Mouse (Mus musculus) left cerebral cortex, postnatal 4 days (tissue): ENCODE measurements around the gene Adarb2. TPM values are rescaled to one million over a fixed set of nuclear protein-coding genes. Genes with fewer than 3 reads are reported as not detected.

ENCODE experiments used
- DNase-seq: peaks from one replicate; pipeline ENCODE4 v3.0.0-alpha.2; 2022
- intact Hi-C: fragments of 180-260 bp; cut with DNase I; formaldehyde crosslinking; loops from one replicate; pipeline ENCODE4 v1.15.1; 2025
- total RNA-seq, 2 experiments: library from RNA; stranded (reverse); gene quantifications; 2 replicates each; pipeline ENCODE4 v1.2.3; 2021

Adarb2 gene
- 10 to 100 TPM; 38.7 to 40.0 TPM for total RNA-seq

- intact Hi-C loops = no loop called here
- DNase-seq = peak; percentile 72
Measured at GRCm38 (mm10) chr13:8202681-8203476, at the start of gene Adarb2. Gene Adarb2, plus strand, starts transcription at chr13:8202866.

GRCm38 (mm10) chr13:8173800-8174199 lies 28.9 kb upstream of the Adarb2 start:
- intact Hi-C loops = loop anchor here (10.0 kb wide), 1 partner anchor 1339 kb away; no protein-coding TSS in a partner anchor
- peak; percentile 8 for DNase-seq

GRCm38 (mm10) chr13:8191977-8192376 lies 10.7 kb upstream of the Adarb2 start:
- DNase-seq = no peak
- intact Hi-C loops = no loop called here

DNA sequence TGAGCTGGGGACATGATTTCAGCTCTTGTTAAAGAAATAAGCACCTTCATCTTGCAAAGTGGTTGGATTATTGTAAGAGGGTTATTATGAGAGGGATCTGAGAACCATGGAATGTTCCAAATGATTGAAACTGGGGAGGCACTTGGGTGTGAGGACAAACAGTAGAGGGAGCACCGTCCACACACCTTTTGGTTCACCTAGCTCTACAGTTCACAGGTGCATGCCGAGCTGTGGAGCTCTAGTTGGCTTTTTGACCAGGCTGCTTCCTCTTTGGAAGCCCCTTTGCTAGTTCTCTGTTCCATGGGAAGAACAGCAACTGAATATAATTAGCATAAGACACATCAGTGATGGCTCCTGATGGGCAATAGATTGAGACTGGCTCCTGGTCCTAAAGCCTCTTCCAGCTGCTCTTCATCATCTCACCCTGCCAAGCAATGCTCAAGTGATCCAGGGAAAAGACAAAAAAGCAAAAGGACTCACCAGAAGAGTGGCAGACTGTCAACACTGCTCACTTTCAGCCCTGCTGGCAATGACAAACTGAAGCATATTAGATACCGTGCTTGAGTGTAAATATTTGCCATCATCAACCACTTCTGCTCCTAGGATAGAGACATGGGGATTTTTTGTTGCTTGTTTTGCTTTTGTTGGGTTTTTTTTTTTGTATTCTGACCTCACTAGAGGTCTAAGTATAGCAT lies 3.3 kb upstream of the Adarb2 start:
- intact Hi-C loops = no loop called here
- no peak for DNase-seq

GRCm38 (mm10) chr13:8203477-8203813 lies 779 bp downstream of the Adarb2 start:
- intact Hi-C loops = no loop called here
- DNase-seq = peak; percentile 74

- DNase-seq = peak; percentile 61
- intact Hi-C loops = no loop called here
Measured at GRCm38 (mm10) chr13:8207337-8207736, 4.7 kb downstream of the Adarb2 start.

DNA sequence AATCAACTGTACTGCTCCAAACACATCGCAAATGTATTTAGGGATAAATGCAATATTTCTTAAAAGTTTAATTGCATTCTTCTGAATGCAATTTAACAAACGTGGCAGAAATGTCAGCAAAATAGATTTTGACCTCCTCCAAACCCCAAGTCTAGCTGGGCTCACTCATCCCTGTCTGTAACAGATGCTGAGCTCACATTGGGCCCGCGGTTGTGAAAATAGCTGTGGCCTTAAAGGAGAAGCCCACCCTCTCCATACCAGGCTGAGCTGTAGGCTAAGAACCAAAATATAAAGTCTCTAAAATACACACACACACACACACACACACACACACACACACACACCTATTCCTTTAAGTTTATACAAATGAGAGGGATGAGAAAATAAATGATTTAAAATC lies 8.1 kb downstream of the Adarb2 start:
- DNase-seq = peak; percentile 51
- intact Hi-C loops = no loop called here

GRCm38 (mm10) chr13:8238871-8239270 lies 36.2 kb downstream of the Adarb2 start:
- peak; percentile 10 for DNase-seq
- intact Hi-C loops = no loop called here

- intact Hi-C loops = no loop called here
- no peak for DNase-seq
Measured at GRCm38 (mm10) chr13:8248016-8248667, 45.5 kb downstream of the Adarb2 start.

DNA sequence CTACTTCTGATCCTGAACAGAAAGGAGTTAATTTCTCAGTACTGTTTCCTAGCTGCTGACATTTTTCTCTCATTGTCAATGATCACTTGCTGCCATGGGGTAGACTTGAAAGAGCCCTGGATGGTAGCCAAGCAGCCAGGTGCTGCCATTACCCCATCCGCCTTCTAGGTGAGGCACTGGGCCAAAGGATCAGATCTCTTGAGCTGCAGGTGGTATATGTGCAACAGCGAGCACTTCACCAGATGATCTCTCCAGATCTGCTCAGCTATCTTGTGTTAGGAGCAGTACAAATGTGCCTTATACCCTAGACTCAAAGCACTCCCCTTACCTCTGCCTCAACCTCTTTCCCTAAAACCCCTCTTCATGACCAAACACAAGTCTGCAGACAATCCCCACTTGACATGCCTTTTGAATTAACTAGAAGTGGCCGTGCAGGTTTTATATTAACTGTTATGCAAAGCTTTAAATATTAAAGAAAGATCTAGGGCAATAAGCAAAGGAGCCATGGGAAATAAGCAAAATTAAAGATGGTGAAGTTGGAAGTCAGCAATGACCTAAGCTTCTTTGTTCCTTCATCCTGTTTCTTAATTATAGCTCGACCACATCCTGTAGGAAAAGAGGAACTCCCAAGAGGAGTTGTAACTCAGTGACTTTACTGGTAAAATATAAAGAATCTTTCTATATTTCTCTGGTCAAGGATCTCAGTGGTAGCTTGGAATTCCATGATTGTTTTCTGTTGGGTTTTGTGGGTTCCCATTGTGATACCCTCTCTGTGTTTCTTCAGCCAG lies 69.7 kb downstream of the Adarb2 start:
- peak; percentile 86 for DNase-seq
- intact Hi-C loops = no loop called here

DNA sequence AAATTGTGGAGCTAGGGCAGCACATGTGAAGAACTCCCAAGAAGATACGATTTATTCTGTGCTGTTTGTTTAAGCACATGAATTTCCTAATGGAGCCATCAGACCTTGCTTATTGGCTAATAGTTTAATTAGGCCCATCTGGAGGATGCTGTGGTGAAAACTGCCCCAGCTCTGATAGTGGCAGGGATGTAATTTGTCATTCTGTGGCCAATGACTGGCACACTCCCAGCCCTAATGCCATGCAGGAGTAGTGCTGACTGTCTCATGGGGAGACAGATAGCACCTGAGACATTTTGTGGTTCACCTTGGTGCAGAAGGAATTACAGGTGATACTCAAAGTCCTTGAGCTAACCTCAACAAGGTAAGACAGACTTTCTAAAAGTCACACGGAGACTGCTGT lies 80.5 kb downstream of the Adarb2 start:
- intact Hi-C loops = no loop called here

DNA sequence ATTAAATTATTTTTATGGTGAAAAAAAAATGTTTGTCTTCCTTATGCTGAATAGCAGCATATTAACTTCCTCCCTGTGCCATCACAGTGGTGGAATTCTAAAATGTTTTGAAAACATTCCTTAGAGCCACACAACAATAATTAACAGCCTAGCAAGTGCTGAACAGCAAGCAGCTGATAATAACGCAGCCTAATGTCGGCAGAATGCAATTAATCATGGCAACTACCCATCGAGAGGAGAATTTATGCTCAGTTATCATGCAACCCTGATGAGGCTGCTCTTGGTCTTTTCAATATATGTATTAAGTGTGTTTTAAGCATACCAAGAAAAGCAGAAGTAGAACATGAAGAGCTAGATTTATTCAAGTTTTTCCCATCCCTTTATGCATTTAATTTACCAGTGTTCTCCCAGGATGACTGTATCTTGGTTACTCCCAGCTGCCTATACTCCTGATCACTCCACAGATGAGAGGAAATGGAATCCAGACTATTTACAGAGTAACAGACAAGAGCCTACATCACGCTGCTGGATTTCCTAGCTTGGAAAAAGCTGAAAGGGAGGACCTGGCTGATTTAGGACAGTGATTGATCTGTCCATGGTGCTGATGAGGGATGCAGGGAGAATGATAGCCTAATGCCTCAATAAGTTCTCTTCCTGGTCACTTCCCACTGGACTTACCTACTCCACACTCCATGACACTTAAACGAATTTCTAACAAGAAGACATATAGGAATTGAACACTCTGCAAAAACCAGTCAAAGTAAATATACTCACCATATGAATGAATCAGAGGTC lies 113.9 kb downstream of the Adarb2 start:
- DNase-seq = no peak
- intact Hi-C loops = no loop called here

More for the DNA sequence above, 80.5 kb downstream of the Adarb2 start:
- DNase-seq = peak; percentile 5

GRCm38 (mm10) chr13:8333589-8334455 lies 131.2 kb downstream of the Adarb2 start:
- DNase-seq = no peak
- intact Hi-C loops = no loop called here

DNA sequence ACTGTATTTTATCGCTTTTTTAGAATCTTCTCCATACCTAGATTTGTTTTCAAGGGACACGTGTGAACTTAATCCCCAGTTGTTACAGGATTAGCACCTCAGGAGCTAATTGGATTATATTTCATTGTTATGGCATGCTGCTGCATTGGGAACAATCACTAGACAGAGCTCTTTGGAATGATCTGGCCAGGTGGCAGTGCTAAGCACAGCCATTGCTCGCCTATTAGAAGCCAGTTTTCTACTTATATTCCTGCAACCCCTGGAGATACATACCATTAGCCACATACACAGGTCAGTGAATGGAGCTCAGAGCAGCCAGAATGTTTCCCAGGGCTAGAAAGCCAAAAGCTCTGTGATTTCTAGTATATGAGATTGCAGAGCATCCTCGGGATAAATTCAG lies 131.9 kb downstream of the Adarb2 start:
- intact Hi-C loops = no loop called here
- DNase-seq = no peak

GRCm38 (mm10) chr13:8341086-8341807 lies 138.6 kb downstream of the Adarb2 start:
- intact Hi-C loops = no loop called here

GRCm38 (mm10) chr13:8347147-8347546 lies 144.5 kb downstream of the Adarb2 start:
- intact Hi-C loops = no loop called here
- DNase-seq = peak; percentile 46

More at GRCm38 (mm10) chr13:8341086-8341807, 138.6 kb downstream of the Adarb2 start:
- peak; percentile 16 for DNase-seq

DNA sequence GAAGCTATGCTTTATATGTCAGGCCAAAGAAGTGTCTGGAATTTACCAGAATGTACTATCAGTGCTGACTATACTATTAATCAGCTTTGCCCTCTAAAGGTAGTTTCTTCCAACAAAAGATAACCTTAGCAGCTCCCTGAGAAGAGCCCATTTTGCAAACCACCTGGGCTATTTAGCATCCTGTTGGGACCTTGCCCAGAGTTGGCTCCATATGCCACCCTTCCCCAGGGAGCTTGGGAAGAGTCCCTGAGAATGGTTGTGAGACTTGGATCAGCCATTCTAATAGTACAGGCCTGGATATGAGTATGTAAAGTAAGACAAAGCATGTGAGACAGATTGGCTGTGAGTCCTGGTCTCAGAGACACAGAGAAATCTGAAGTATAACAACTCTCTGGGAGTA lies 149.7 kb downstream of the Adarb2 start:
- intact Hi-C loops = no loop called here
- peak; percentile 15 for DNase-seq

DNA sequence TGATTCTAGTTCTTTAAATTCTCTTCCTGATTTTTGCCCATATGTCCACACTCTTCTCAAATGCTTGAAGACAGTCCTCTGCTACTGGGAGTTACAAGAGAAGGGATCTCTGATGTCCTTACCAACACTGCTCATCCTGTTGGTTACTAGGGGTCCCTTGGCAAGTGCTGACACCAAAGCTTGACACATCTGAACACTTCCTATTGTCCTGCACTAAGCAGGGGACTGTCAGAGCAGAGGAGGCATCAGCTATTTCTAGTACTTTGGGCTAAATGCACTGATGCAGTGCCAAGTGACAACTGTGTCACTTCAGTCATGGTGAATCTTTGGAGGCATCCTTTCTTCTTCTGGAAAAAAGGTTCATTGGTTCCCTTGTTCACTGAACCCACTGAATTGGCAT lies 150.3 kb downstream of the Adarb2 start:
- no peak for DNase-seq
- intact Hi-C loops = no loop called here
